Mouse (Mus musculus) stomach, embryonic 14.5 days (tissue): Measurements from ENCODE around the gene Calcrl. TPM values are rescaled to one million over a fixed set of nuclear protein-coding genes. Genes with fewer than 3 reads are reported as not detected.
A peak's percentile ranks its signal among the peaks of the same experiment; 100 is the strongest.
"Not testable (repeated sequence)": the region's sequence is repeated elsewhere in the genome, so short reads cannot be mapped to it uniquely, and the experiment has no call there.

Source experiments
- ATAC-seq: fragments of 200-750 bp; cut with Nextera tagmentation; 2 replicates; pipeline ENCODE4 v1.8.0; 2017; ENCODE audit warnings: low read depth, moderate TSS enrichment; ENCODE audit not compliant: insufficient number of reproducible peaks, insufficient read depth, low FRiP score
- H3K27ac ChIP-seq: fragments of 300-500 bp; sonication (generic); 2 replicates; pipeline ENCODE4 v1.5.1; 2014; ENCODE audit warnings: mild to moderate bottlenecking, low read length, moderate library complexity, mixed read lengths
- H3K27me3 ChIP-seq: fragments of 300-500 bp; sonication (generic); 2 replicates; pipeline ENCODE4 v1.6.1; 2014; ENCODE audit warnings: low read length, control low read depth, mixed read lengths; ENCODE audit not compliant: control insufficient read depth, insufficient read depth
- H3K36me3 ChIP-seq: fragments of 300-500 bp; sonication (generic); 2 replicates; pipeline ENCODE4 v1.6.1; 2014; ENCODE audit warnings: mild to moderate bottlenecking, control low read depth, low read length, moderate library complexity, mixed read lengths; ENCODE audit not compliant: control insufficient read depth, insufficient read depth
- H3K4me1 ChIP-seq: fragments of 300-500 bp; sonication (generic); 2 replicates; pipeline ENCODE4 v1.6.1; 2014; ENCODE audit warnings: low read length, control low read depth, mixed read lengths; ENCODE audit not compliant: control insufficient read depth, insufficient read depth
- H3K4me2 ChIP-seq: fragments of 300-500 bp; sonication (generic); replicated peaks from 2 replicates; pipeline ENCODE4 v1.6.1; 2014; ENCODE audit warnings: low read depth, low read length, control low read depth
- H3K4me3 ChIP-seq: fragments of 300-500 bp; sonication (generic); 2 replicates; pipeline ENCODE4 v1.5.1; 2014; ENCODE audit warnings: low read depth, low read length, control low read depth
- H3K9ac ChIP-seq: fragments of 300-500 bp; sonication (generic); replicated peaks from 2 replicates; pipeline ENCODE4 v1.6.1; 2014; ENCODE audit warnings: low read depth, mild to moderate bottlenecking, control low read depth, low read length, moderate library complexity, mixed read lengths
- H3K9me3 ChIP-seq: fragments of 300-500 bp; sonication (generic); 2 replicates; pipeline ENCODE4 v1.6.1; 2016; ENCODE audit warnings: low read depth, low read length, control low read depth; ENCODE audit not compliant: control insufficient read depth
- WGBS: fragments of 180-500 bp; shearing (Covaris S2); extraction: QIAGEN DNeasy Blood & Tissue Kit; methylation state at CpG from one replicate; pipeline ENCODE4 v1.1.7; 2014; 5-methylcytosine and 5-hydroxymethylcytosine counted together
- polyA plus RNA-seq: library from polyadenylated mRNA; unstranded; fragments of >200 nt; fragmentation: Nextera tagmentation; extraction: Ambion mirVana; gene quantifications from 2 replicates; pipeline ENCODE4 v1.2.1, GENCODE M21; 2014

Calcrl gene
- polyA plus RNA-seq, 1 experiment from 2014 or later = 45.8 TPM

DNA sequence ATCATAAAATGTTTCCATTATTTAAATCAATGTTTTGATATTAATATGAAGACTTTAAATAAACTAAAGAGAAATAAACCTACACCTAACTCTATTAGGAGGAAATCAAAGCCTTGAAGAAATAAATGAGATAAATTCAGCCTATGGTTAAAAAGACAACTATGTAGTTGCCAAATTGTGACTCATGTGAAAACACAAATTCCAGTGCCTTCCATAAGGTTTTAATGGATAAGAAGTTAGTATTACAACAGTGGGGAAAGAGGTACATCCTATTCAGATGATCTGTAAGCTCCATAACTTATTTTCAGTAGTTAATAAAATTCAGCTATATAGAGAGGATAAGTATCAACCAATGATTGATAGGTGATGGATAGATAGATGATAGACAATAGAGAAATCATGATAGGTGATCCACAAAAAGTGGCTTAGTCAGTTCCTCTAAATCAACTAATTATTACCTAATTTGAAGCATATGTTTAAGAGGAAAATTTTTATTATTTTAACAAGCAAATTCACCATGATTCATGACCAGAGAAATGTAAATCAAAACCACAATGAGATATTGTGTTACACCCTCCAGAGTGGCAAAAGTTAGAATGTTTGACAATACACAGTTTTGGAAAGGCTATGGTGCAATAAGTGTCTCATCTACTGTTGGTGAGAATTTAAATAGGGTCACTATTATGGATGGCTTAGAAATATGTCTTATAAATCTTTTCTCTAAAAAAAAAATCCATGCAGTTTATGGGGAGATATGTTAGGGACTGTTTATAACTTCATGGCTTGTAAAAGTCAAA, 15.2 kb downstream of the Calcrl start:
- Histone ChIP-seq H3K27me3 (no peaks in the 10 kb centered on the region), H3K9ac (no peak overlapping the region), H3K9me3 (no peaks in the 10 kb centered on the region), H3K4me3 (no peak overlapping the region), H3K4me1 (no peaks in the 10 kb centered on the region), H3K4me2 (no peak overlapping the region), H3K36me3 (no peaks in the 10 kb centered on the region), H3K27ac (no peak overlapping the region)
- no peak for ATAC-seq

DNA sequence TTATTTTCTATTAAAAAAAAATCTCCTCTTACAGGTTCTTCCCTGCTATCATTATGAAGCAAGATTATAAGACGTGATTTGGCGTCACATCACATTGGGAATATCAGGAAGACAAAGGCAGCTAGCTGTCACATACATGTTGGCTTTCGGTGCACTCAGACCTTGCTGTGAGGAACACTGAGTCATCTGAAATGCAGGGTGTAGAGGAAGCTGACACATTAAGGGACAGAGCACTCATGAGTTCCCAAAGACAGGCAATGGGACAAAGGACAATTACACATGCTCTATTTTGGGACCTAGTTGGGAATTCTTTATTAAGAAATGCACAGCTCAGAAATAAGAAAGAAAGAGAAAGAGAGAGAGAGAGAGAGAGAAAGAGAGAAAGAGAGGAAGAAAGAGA, 20.4 kb downstream of the Calcrl start:
- Histone ChIP-seq H3K36me3 (no peaks in the 10 kb centered on the region), H3K9ac (no peak overlapping the region), H3K27ac (no peak overlapping the region), H3K4me3 (no peak overlapping the region), H3K27me3 (no peaks in the 10 kb centered on the region), H3K9me3 (no peaks in the 10 kb centered on the region), H3K4me2 (no peak overlapping the region), H3K4me1 (no peaks in the 10 kb centered on the region)
- no peak for ATAC-seq
- 89% methylated on average over 3 of the region's 3 CpGs for WGBS

DNA sequence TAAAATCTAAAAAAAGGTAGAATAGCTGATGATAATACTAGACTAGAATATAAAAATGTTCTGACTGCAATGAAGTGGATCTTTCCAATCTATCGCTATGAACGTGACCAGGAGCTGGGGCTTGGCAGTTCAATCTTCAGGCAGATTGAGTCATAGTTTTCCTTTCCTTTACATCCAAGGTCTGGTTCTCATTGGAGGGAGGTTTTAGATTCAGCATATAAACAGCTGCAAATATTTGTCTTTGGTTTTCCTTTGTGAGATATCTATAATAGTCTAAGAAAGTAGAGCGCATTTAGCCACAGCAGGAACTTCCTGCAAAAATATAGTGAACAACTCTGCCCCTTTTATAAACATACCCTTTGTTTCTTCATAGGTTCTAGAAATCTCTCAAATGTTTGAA, 22.5 kb downstream of the Calcrl start:
- Histone ChIP-seq H3K4me1 (no peaks in the 10 kb centered on the region), H3K4me2 (no peak overlapping the region), H3K9ac (no peak overlapping the region), H3K27ac (no peak overlapping the region), H3K36me3 (no peaks in the 10 kb centered on the region), H3K27me3 (no peaks in the 10 kb centered on the region), H3K4me3 (no peak overlapping the region), H3K9me3 (no peaks in the 10 kb centered on the region)
- 65% methylated on average over 3 of the region's 3 CpGs for WGBS
- peak; percentile 56; the same call in 1 of the 2 replicates for ATAC-seq

DNA sequence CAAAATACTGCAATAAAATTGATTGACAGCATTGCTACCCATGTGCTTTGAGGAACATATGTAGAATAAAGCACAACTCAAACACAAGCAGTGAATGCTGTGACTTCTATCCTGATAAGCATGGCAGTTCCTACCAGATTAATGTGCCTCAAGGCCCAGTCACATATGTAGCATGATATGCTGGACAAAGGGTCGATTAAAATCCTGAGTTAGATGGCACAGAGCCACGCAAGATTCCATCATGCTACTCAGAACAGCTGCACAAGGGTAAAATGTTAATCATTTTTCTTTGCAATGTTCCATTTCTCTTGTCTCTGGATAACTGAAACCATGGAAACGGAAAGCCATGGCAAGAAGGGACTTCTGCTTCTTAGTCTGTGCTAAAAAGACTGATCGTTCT, 28.7 kb downstream of the Calcrl start:
- H3K36me3 ChIP-seq = no peaks in the 10 kb centered on the region
- no peak overlapping the region for H3K9ac ChIP-seq
- 78% methylated on average over 4 of the region's 4 CpGs for WGBS
- H3K4me3 ChIP-seq = no peak overlapping the region
- no peaks in the 10 kb centered on the region for H3K27me3 ChIP-seq
- H3K9me3 ChIP-seq = no peaks in the 10 kb centered on the region
- no peak for ATAC-seq
- H3K4me1 ChIP-seq = no peaks in the 10 kb centered on the region
- H3K27ac ChIP-seq = no peak overlapping the region
- no peak overlapping the region for H3K4me2 ChIP-seq

DNA sequence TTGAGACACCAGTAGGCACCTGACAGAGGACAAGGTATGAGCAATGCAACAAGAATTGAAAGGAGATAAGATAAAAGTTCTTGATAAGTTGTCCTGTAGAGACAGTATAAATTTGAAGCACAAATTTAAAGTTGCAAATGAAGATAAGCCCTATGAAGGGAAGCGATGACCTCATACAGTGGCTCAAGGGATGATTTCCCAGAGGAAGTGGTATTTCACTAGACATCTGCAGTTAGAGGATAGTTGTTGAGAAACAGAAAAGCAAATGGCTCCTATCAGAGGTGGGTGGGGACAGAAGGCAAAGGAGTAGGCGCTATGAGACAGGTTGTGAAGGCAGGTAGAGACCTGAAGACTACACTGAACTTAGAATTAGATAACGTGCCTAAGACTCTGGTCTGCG, 32.0 kb downstream of the Calcrl start:
- Histone ChIP-seq H3K27ac (no peak overlapping the region), H3K36me3 (no peaks in the 10 kb centered on the region), H3K9me3 (no peaks in the 10 kb centered on the region), H3K9ac (no peak overlapping the region), H3K4me3 (no peak overlapping the region), H3K27me3 (no peaks in the 10 kb centered on the region), H3K4me2 (no peak overlapping the region), H3K4me1 (no peaks in the 10 kb centered on the region)
- ATAC-seq = no peak
- WGBS = 79% methylated on average over 4 of the region's 4 CpGs

DNA sequence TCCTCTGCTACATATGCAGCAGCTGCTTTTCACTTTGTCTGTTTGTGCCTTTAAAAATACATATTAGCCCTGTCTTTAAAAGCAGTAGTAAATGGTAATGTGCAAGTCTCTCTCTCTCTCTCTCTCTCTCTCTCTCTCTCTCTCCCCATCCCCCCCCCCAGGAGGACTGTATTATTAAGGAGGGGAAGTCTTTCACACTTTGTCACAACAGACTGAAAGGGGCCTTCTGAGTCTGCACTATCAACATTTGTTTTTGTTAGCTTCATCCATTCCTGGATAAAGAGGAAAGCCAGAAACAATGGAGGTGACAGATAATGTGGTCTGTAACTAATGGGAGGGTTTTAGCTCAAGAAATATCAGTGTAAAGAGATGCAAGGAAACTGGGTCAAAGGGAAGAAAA, 36.1 kb downstream of the Calcrl start:
- no peak overlapping the region for H3K4me2 ChIP-seq
- H3K27me3 ChIP-seq = no peaks in the 10 kb centered on the region
- H3K4me1 ChIP-seq = no peaks in the 10 kb centered on the region
- no peak overlapping the region for H3K9ac ChIP-seq
- no peaks in the 10 kb centered on the region for H3K36me3 ChIP-seq
- H3K27ac ChIP-seq = no peak overlapping the region
- no peak overlapping the region for H3K4me3 ChIP-seq
- H3K9me3 ChIP-seq = no peaks in the 10 kb centered on the region
- ATAC-seq = no peak

DNA sequence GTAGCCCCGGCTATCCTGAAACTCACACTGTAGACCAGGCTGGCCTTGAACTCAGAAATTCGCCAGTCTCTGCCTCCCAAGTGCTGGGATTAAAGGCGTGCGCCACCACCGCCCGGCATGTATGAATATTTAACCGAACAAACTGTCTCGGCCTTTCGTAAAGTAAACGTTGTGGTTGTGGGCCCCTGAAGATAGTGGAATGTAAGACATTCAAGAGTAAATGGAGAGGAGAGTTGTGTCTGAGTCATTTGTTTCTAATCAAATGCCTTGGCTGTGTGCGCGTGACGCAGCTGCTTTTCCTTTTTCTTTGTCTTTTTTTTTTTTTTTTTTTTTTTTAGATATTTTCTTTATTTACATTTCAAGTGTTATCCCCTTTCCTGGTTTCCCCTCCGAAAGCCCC, 36.7 kb downstream of the Calcrl start:
- not testable (repeated sequence) for H3K4me1 ChIP-seq, H3K27me3 ChIP-seq, ATAC-seq, H3K36me3 ChIP-seq, H3K27ac ChIP-seq, H3K4me3 ChIP-seq, H3K9ac ChIP-seq, H3K4me2 ChIP-seq, H3K9me3 ChIP-seq
- WGBS = 81% methylated on average over 14 of the region's 14 CpGs

DNA sequence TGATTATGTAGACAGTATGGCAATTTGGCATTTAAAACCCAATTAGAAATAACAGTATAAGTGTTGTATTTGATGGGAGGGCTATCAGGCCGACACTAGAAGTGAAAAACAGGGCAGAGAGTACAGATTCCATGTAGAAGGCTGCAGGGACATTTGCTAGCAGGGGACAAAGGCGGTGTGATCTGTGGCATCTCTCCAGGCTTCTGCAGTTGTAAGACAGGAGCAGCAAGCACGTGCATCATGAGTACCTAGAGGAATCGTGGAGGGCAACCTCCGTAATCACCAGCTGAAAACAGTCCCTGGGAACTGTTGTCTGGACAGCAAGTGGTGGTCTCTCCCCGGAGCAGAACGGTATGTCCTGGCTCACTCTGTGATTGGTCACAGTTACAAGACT, 37.2 kb downstream of the Calcrl start:
- H3K27me3 ChIP-seq = no peaks in the 10 kb centered on the region
- H3K4me1 ChIP-seq = no peaks in the 10 kb centered on the region
- H3K4me3 ChIP-seq = no peak overlapping the region
- 83% methylated on average over 7 of the region's 7 CpGs for WGBS
- no peaks in the 10 kb centered on the region for H3K9me3 ChIP-seq
- no peak overlapping the region for H3K9ac ChIP-seq
- H3K4me2 ChIP-seq = no peak overlapping the region
- no peak overlapping the region for H3K27ac ChIP-seq
- ATAC-seq = no peak
- no peaks in the 10 kb centered on the region for H3K36me3 ChIP-seq

DNA sequence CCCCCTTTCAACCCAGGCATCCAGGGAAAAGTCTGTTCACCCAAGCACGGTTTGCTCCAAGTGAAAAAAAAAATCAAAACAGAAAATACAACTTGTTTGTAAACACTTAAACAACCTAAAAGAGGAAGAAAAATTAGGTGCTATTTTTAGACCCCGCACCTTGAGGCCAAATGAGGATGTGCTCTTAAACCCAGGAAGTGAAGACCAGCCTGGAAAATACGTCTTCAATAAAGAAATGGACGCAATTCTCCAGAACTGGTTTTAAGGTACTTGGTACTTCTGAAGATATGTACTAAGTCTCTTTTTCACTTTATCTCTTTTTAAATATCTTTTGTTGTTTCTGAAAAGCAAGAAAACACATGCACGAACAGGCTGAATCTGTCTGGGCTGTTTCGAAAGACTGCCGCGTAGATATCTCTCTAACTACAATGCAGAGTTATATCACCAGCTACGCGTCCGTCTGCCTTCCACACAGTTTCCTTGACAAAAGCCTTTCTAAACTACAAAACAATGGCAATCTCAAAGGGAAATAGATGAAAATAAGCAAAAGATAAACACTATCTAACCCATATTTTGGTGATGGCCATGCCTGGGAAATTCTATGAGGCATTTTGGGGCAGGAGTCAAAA, 37.7 kb downstream of the Calcrl start:
- ATAC-seq = no peak
- no peak overlapping the region for H3K4me2 ChIP-seq
- H3K36me3 ChIP-seq = no peaks in the 10 kb centered on the region
- no peak overlapping the region for H3K4me3 ChIP-seq
- no peak overlapping the region for H3K9ac ChIP-seq
- WGBS = 74% methylated on average over 11 of the region's 11 CpGs
- H3K4me1 ChIP-seq = no peaks in the 10 kb centered on the region
- H3K27me3 ChIP-seq = no peaks in the 10 kb centered on the region
- no peak overlapping the region for H3K27ac ChIP-seq
- H3K9me3 ChIP-seq = no peaks in the 10 kb centered on the region
